Mouse (Mus musculus) embryo, embryonic 9.5 days (tissue): ENCODE measurements around the gene Tnfrsf23.
A peak's percentile ranks its signal among the peaks of the same experiment; 100 is the strongest.
"Not testable (repeated sequence)": the region's sequence is repeated elsewhere in the genome, so short reads cannot be mapped to it uniquely, and the experiment has no call there.

Experiments
- DNase-seq: peaks from one replicate; pipeline ENCODE4 v3.0.0-alpha.2; 2017; ENCODE audit errors: extremely low spot score

Tnfrsf23 gene

DNA sequence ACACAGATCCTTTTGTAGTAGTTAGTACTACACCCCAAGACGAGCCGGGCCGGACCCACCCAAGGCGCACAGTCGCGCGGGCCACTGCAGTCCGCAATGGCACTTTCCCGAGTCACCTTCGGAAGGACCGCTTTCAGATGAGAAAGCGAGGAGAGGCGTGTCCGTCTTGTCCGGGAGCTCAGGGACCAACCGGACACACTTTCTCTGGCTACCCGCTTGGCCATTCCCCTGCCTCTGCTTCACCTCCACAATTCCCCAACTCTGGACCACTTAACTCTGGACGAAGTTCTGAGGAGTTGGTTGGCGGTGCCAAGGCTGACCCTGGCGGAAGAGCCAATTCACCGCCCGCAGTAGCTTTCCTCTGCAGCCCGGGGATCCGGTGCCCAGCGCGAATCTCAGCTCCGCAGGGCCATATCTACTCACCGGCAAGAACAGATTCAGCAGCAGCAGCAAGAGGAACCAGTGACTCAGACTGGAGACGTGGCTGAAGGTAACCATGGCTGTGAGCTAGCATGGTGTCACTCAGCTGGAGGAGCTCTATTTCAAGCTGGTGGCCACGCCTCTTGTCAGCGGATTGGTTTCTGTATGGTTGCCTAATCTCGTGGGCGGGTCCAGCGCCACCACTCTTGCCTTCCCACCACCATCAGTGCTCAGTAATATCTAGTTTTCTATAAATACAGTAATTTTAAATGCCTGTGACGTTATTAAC is at the start of gene Tnfrsf23:
Gene Tnfrsf23, minus strand, starts transcription at position 514 of the 709 bp plus-strand sequence.
- DNase-seq: peak; percentile 49

DNA sequence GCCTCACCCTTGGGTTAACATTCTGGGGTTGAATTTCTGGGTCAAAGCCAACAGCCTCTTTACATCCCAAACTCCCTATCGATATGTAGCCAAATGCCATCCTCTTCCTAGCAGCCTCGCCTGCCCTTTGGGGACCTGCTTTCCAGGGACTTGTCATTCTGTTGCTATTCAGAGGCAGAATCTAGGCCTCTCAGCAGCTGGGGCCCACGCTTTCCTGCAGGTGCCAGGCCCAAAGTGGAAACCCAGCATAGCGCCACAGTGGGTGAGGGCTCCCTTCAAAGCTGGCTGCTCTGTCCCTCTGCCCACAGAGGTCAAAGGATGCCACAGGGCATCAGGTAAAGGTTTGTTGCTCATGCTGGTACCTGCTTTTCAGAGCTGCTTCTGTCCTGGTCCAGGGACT is 48.1 kb upstream of the Tnfrsf23 start:
- DNase-seq: no peak

DNA sequence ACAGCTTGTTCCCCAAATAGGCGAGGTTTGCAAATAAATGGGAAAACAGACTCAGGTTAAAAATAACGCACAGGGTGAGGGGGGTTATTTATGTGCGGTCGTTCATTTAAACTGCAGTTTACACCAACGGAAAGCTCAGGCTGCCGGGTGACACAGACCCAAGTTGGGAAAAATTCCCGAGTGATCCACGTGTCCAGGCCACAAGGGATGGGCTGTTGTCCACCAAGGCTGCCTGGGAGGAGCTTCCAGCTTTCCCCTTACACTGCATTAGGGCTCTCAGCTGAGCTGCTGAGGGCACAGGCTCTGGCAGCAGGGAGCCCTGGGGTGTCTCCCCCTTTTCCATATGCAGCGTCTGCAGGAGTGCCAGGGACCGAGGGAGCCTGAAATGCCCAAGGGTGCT is 44.2 kb upstream of the Tnfrsf23 start:
- DNase-seq: no peak

DNA sequence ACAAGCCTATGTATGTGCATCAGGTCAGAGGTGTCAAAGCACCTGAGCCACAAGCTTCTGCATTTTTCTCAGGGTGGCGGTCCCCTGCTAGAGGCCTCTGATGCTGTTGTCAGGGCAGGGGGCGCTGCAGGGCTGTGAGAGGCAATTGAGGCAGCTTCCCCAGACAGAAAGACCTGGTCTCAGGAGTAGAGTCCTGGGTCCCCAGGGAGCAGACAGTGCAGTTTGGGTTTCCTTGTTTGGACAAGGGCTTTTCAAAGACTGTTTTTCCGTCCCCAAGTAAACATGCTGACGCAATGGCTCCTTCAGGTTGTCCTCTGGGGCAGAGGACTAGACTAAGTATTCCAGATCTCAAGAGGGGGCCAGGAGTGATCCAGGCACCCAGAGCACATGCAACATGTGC is 40.7 kb upstream of the Tnfrsf23 start:
- DNase-seq: no peak

DNA sequence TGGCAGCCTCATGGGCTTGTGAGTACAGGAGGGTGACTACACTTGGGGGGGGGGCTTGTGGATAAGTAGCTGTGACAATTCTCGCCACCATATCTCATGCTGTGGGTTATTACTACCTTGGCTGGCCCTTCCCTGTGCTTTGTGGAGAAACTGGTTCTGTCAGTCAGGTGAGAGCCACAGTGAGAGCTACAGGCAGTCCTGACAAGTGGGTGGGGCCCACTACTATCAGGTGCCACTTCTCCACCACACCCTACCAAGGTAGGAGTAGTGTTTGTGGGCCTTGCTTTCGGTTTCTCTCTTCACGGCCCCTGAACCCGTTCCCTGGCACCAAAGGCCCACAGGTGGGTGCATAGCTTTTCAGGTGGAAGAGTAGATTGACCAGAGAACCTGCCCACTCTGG is 38.2 kb upstream of the Tnfrsf23 start:
- no peak for DNase-seq

DNA sequence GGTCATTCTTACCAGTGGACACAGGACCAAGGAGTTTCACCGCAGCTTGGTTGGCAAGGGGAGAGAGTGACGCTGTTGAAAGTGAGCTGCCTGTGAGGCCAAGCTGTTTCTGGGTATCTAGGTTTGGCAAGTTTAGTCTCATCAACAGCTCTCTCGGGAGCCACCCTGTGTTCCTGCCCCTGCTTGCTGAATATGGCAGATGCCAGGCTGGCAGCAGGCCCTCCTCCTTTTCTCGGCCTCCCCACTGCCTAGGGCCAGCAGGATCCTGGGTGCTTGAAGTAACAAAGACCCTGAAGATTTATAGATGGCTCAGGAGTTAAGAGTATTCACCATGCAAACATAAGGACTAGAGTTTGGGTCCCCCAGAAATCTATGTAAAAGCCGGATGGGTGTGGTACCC is 37.0 kb upstream of the Tnfrsf23 start:
- no peak for DNase-seq

DNA sequence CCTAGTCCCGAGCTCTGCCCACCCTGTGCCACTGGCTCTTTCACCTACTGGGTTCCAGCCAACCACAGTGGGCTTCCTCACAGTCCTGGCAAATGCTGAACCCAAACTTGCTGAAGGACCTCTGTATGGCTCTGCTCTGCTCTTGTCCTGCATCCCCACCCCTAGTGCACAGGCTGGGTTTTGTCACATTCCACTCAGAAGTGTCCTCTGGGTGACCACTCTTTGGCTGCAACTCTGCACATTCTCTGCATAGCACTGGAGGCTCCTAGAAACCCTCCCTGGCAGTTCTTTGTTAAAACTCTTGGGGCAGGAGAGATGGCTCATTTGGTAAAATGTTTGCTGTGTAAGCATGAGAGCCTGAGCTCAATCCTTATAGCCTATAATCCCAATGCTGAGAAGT is 32.1 kb upstream of the Tnfrsf23 start:
- DNase-seq: no peak

DNA sequence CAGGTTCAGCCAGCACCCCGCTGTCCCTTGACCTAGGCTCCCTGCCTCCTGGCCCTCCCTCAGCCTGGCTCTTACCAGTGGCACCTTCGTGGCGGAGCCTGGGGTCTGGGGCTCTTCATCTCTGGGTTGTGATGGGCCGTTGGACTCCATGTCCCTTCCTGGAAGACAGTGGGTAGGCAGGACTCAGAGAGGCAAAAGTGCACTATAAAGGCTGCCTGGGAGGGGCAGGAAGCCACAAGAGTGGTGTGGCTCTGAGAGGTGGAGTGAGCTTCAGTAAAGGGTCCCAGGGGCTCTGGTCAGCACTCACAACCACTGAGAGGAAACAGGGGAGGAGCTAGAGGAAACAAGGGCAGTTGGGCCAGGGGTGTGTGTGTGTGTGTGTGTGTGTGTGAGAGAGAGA is 27.7 kb upstream of the Tnfrsf23 start:
- DNase-seq: no peak

DNA sequence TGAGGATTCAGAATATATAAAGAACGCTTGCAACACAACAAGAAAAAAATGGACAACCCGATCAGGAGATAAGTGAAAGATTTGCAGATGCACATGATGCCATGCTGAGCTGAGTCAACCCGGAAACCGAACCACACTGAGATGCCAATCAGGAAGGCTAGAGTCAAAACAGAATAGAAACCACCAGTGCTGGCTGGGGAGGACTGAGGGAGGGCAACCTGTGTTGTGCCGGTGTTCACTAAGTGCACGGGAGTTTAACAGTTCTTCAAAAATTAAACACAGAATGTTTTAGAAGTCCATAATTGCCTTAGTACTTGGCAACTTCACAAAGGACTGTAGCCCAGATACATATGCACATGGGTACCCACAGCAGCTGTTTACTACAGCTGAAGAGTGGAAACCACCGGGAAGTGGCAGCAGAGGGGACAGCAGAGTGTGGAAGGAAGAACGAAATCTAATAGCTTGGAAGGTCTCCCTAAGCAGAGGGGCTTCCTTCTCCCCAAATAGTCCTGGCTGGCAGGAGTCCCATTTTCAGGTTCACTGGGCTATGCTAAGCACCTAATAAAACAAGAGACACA is 27.2 kb upstream of the Tnfrsf23 start:
- no peak for DNase-seq

DNA sequence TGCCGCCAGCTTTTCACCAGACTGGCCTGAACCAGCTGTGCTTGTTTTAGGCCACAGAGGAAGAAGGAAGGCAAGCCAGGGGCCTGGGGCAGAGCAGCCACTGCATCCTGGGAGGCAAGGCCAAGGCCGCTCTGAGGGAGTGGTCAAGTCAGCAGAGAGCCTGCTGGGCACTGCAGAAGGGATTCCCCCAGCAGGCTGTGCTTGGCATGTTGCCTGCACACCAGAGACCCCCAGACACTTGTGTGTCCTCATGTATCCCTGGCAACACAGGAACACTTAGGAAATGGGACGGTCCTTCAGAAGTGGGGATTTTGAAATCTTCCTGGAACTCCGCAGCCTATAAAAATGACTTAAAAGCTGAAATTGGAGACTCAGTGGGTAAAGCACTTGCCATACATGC is 26.4 kb upstream of the Tnfrsf23 start:
- DNase-seq: no peak

DNA sequence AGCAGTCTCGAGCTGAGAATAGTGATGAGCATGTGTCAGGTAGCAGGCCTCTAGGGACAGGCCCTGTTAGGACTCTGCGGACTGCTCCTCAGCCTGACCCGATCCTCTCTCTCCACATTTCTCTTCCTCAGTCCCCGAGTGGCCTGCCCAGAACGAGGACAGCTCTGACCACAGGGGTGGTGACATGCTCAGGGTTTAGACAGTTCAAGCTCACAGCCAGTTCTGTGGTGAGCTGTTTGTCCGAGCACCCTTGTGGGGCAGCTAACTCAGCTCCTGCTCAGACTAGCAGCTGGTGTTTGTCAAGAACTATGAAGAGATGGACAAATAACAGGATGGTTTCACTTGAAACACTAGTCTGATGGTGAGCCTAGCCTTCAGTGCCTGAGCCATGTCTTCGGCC is 25.7 kb upstream of the Tnfrsf23 start:
- no peak for DNase-seq

DNA sequence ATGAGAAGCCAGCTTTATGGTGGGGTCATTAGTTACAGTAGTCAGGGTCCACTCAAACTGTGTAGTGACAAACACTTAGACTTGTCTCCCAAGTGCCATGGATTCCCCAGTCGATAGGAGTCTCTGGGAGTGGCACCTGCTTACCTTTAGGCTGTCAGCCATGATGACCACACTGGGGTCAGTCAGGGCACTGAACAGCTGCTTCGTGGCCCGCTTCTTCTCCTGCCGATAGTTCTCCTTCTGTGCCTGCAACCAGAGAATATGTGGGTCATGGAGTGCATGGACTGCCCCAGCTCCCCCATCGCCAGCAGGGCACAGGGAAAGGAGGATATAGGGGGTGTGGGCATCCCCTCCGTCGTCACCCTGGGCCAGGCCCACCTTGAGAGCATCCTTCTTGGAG is 23.7 kb upstream of the Tnfrsf23 start:
- DNase-seq: no peak

DNA sequence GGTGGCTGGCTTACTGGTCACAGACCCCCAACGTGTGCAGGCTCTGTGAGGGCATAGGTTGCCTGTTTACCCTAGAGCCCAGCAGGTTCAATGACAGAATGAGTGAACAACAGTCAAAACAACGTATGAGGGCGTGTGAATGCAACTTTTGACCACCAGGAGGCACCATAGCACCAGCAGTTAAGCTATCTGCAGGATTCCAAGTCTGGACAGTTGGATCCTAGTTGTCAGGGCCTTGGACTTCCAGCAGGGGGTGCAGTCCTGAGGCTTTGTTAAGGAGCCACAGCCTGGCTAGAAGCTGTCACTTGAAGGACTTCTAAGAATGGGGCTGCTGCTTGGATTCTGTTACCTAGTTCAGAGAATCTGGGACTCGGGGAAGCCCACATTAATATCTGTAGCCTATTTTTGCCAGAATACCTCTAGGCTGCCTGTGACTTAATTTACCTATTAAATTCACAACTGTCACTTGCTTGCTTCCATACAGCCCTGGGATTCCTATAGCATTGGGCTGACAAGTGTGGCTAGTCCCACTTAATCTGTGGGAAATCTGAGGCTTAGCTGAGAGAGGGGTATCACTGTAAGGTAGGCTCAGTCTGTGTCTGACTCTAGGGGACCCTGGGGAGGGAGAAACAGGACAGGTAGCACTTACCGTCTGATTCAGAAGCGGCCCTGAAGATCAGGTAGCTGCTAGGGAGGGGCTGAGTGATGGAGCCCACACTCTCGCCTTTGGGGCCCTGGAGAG is 21.2 kb upstream of the Tnfrsf23 start:
- peak; percentile 87 for DNase-seq

DNA sequence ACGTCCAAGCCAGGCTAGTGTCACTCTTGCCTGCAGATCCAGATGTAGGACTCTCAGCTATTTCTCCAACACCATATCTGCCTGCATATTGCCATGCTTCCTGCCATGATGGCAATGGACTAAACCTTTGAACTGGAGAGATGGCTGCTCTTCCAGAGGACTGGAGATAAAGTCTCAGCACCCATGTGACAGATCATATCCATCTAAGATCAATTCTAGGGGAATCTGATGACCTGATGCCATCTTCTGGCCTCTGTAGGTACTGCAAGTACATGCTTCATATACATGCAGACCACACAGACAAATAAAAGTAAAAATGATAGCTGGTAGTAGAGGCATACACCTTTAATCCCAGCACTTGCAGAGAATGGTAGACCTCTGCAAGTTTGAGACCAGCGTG is 10.5 kb upstream of the Tnfrsf23 start:
- peak; percentile 25 for DNase-seq

DNA sequence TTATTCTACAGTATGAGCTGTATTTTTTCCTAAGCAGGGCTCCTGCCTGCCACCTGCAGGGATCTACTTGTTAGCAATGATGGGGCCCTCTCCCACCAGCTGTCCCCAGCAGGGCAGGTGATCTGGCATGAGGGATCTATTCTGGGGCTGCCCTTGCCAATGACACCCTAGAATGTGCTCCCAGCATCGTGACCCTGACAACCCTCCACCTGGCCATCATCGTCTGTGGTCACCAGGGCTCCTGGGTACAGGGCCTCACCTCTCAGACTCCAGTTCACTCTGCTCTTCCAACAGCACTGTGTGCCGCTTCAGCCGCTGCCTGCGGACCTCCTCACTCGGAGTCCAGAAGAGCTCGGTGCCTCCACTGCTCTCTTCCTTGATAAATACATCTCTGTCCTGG is 8.9 kb upstream of the Tnfrsf23 start:
- no peak for DNase-seq

DNA sequence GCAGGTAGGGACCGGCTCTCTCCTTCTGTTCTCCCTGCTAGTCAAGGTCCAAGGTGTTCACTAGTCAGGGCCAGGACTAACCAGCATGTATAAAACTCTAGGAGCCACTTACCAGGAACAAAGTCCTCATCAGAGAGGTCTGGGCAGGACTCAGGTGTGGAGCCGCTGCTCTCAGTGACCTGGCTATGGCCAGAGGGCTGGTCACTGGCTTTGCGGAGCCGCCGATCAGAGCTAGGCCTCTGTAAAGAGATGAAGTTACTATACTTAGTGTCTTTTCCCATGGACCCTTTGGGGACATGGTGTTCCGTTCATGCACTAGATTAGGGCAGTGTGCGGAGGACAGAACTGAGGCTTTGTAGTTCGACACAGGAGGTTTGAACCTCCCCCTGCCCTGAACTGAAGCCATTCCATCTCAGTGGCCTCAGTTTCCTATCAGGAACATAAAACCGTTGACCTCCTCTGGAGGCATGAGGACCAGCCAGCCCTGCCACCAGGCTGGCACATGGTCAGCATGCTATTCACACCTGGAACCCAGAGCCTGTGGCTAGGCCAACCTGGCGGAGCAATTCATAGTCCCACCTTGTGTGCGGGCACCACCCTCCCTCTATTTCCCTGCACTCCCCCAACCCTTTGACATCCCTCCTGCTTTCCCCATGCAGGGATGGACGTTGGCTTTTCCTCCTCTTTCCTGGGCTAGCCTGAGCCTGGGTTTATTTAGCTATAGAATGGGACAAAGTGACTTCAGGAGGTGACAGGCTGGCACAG is 7.3 kb upstream of the Tnfrsf23 start:
- no peak for DNase-seq

DNA sequence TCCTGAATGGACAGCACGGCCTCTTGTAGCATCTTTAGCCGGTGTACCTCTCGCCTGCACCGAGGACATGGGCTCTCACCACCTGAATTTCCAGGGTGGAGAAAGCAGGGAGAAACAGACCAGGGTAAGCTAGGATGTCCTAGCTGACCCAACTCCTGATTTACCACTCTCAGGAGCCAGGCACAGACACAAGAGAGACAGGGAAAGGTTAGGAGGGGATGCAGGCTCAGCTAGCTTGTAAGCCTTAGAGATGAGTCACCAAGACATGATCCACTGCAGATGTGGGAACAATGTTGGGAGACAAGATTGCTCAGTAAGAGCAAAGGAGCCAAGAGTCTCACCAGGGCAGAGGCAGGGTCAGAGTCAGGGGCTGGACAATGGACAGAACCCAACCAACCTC is 6.2 kb upstream of the Tnfrsf23 start:
- no peak for DNase-seq

DNA sequence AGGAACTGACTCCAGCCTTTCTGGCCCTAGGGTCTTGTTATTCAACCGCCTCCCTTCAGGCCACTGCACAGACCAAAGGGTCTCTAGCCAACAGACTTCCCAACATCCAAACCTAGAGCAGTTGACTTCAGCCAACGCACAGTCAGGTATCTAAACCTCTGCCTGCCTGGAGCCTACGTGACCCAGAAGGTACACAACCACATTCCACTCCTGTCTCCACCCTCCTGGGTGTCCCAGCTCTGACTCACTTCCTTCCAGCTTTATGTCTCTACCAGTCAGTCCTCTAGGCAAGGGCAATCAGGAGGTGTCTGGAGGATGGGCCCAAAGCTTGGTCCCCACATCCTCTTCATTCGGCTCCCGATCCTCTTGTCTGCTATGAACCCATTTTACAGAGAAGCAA is 5.5 kb upstream of the Tnfrsf23 start:
- DNase-seq: no peak

DNA sequence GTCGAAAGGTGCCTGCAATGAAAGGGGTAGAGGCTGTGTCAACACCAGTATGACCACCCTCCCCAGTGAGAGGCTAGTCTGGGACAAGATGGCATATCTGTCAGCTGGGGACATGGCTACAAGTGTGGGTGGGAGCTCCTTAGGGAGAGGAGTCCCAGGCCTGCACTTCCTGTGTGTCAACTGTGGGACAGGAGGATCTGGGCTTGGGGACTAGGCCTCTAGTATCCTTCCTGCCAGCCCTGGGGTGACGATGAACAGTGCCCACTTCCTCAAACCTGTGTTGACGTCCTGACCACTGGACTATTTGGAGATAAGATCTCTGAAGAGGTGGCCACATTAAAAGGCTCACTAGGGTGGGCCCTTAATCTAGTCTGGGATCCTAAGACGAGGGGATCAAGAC is 4.3 kb upstream of the Tnfrsf23 start:
- no peak for DNase-seq

DNA sequence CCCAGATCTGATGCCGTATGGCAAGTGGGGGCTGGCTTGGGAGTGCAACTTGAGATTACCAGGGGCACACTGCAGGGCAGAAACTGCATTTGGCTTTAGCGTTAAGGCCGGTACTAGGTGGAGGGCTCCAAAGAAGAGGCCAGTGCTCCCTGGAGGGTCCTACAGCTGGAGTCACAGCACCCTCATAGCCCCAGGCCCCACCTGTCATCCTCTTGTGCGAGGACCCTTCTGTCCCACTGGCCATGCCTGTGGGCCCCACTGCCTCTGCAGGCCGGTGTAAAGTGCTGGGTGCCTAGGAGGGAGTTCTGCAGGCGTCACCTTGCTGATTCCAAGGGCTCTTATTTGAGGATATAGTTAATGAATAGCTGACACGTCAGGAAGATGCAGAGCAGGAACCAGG is 3.8 kb upstream of the Tnfrsf23 start:
- DNase-seq: no peak

DNA sequence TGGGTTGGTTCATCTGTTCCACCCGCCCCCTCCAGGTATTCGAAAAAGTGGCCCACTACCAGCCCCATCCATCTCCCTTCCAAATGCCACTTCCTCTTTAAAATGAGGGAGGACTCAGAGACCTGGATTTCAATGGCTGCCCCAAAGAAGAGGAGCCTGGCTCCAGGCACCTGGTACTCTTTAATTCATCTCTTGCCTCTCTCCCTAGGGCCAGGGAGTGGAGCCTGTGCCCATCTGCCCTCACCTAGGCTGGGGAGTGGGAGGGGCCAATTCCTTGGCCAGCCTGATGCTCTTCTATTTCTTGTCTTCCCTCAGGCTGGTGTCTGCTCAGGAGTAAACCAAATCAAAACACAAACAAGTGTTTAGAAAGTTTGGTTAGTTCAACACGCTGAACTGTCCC is 1.0 kb upstream of the Tnfrsf23 start:
- not testable (repeated sequence) for DNase-seq

DNA sequence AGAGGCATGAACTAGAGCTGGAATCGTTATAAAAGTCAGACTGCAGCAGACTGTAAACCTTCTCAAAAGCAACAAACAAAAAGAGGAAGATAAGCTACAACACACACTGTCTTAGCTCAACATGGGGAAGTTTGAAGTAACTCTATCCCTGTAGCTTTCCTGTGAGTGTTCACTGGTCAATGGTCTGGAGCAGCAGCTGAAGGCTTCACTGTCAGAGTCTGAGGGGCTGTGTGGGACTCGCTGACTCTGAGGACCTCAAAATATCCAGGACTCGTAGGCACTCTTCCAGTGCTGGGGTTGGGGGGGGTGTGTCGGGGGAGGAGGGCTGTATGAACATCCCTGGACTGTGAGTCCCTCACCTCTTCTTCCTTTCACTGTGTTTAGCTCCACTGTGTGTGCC is 519 bp upstream of the Tnfrsf23 start:
- DNase-seq: not testable (repeated sequence)
